Mouse (Mus musculus) liver, adult 2 months (tissue): ENCODE measurements around the gene Fam189a1.

Experiments
- CTCF ChIP-seq: fragments of 200-500 bp; IDR thresholded peaks from 2 replicates; pipeline ENCODE4 v1.5.1; 2011; ENCODE audit warnings: low read depth, low read length, control low read depth
- POLR2A ChIP-seq: fragments of 200-500 bp; IDR thresholded peaks from 2 replicates; pipeline ENCODE4 v1.6.1; 2011; ENCODE audit warnings: low read length, control low read depth; ENCODE audit not compliant: insufficient read depth; ENCODE audit errors: extremely low read depth

DNA sequence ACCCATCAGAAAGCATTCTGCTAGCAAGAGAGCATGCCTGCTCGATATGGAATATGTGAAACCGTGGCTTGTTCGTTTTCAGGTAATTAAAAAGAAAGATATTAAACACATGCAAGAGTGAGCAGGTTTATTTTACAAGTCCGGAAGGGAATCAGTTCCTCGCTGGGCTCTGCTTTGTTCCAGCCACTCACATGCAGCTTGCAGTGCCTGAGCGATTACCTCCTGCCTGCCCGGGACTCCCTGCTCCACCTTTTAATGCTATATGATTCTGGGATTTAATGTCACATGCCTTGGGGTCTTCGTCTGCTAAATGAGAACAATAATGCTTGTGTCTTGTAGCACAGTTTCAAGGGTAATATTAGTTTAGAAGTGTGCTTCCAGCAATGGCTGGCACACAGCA lies 351.3 kb downstream of the Fam189a1 start:
- no peak for TF ChIP-seq CTCF
- TF ChIP-seq POLR2A, result no peak
